Mouse (Mus musculus): ENCODE data around the gene Mrm1.
A peak's percentile ranks its signal among the peaks of the same experiment; 100 is the strongest.

The Mrm1 gene

GRCm38 (mm10) chr11:84813724-84814510, 5.4 kb downstream of the Mrm1 start:
- DNase-seq, result peak; percentile 64

DNA sequence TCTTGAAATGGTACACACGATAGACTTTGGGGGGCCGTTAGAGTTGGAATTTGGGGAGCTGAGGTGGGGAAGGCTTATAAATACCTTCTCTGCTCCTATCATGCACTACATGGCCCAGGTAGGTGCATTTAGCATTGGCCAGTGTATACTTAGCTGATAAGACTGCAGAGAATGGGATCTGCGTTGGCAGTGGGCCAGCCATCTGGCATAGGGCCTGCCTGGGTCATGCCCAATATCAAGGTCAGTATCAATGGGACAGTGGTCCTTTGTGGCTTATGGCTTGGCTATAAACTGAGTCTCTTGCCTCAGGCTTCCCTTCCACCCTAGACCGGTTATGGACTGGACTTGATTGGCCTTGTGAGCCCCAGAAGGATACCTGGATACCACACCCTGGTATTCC, 14.9 kb downstream of the Mrm1 start:
- no peak for DNase-seq

DNA sequence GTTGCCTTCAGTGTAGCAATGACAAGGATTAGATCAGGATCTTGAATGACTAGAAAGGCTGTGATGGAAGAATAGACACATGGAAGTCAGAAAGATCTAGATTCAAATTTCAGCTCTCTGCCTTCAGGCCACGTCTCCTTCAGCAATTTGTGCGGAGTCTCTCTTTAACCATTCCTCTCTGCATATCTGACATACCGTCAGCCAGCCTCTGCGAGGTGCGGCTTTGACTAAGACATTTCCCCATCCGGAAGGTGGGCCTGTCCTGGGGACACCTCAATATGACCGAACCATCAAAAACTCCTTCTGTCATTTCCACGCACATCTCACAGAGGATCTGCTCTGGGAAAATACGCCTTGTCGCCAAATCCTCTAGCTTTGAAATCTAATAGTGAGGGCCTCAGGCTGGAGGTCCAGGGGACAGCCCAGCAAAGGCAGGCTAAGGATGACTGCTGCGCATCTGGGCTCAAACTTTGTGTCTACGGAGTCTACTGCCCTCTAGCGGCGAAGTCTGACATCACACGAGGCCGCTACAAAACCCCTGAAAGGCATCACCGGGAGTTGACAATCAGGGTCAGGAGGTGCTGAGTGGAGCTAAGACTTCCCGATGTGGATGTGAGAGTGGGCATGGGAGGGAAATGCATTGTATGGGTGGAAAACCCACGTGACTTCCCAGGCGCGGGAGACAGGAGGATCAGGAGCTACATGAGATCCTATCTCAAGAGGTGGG, 21.5 kb downstream of the Mrm1 start:
- DNase-seq, result peak; percentile 52

DNA sequence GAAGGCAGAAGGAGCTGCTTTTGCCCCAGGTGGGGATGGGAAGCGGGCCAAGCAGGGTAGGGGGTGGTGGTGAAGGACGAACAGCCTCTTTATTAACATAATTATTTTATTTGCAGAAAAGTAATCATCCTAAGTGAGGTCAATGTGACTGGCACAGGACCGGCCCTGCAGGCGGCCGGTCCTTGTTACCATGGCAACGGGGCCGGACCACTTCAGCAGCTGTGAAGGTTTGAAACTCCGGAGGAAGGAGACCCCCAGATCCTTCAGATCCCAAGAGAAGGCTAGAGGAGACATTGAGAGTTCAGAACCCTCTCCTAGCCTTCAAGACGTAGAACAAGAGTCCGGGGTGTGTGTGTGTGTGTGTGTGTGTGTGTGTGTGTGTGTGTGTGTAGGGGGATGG, 22.3 kb downstream of the Mrm1 start:
- DNase-seq, result no peak

DNA sequence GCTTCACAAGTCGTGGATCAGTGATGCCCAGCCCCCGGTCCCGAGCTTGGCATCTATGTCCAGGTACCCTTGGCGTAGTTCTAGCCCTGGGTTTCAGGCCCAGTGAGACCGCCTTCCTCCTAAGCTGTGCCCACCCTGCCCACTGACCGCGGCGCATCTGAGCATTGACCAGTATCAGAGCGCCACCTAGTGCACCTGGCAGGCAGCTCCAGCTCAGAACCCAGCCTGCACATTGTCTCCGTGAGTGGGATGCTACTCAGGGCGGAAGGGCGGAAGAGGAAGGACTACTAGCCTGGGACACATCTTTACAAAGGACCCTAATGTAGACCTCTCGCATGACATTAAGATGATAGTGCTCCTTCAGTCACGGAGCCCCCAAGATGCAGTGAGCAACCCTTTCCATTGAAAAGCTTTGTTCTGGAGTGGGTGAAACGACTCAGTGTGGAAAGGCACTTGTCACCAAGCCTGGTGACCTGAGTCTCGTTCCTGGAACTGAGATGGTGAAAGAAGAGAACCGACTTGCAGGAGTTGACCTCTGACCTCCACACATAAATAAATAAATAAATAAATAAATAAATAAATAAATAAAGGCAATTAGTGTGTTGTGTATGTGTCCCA, 24.7 kb downstream of the Mrm1 start:
- peak; percentile 71 for DNase-seq

GRCm38 (mm10) chr11:84793545-84793944, 25.8 kb downstream of the Mrm1 start:
- no peak for DNase-seq

GRCm38 (mm10) chr11:84790383-84790782, 28.9 kb downstream of the Mrm1 start:
- DNase-seq, result no peak

DNA sequence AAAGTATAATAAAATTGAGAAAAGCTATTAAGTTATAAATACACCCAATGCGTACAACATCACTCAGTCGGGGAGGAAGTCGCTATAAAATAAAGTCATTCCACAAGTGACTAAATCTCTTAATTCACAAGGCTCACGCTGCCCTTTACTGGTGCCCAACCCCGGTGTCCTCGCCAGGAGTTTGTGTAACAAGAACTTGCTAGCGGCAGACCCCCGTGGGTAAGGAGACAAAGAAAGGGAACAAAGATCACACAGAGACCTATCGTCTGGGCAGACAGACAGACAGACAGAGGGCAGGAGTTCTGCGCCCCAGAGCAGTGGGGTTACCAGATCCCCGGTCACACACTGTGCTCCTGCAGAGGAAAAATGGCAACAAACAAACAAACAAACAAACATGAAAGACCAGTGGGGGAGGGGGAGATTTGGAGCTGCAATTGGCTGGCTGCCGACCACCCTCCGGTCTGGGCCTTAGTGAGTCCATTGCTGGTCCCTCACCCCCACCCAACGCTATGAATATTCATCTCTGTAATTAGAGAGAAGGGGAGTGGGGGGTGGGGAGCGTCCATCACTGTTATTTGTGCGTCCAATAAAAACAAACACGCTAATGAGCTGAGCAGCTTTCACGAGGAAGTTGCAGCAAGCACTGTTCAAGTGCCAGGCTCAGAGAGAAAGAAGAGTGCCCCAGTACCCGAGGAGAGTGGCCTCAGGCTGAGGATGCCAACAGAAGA, 39.0 kb downstream of the Mrm1 start:
- no peak for DNase-seq

DNA sequence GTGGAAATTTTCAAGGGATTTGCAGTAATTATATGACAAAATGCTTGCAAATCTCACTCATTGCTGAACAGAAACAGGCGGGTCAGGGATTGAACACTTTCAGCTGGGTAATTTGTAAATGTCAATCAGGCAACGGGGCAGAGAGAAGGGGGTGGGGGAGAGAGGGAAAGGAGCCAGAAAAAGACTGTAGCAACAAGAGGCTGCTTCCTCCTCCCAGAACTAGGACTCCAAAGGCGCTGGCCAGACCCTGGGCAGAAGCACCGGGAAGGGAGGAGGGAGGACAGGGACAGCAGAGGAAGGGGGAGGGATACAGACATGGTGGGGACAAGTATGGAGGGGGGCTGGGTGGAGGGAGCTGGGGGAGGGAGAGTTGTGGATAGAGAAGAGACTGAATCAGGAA, 43.8 kb downstream of the Mrm1 start:
- DNase-seq, result no peak

DNA sequence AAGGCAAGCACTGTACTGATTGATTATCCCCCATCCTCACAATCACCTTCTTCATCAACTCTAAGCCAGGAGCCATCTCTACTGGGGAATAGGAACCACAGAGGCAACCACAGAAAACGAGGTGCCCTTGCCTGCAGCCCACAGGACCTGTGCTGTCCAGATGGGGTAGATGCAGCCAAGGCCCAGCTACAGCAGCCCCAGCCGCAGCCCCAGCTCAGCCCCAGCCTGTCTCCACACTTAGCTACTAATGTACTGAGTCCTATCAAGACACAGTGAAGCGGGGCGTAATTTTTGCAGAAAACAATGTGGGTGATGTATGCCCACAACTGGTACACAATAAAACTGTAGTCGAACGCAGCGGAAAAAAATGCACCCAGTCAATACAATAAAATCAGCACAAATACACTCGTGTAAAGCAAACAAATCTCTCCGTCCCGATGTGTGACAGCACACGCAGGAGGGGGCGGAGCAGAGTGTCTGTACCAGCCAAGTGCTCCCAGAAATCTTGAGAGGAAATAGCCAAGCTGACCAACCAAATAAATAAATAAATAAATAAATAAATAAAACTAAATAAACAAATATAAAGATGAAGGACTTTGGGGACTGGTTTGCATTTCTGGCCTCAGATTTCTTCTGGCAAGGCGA, 44.3 kb downstream of the Mrm1 start:
- DNase-seq, result no peak

DNA sequence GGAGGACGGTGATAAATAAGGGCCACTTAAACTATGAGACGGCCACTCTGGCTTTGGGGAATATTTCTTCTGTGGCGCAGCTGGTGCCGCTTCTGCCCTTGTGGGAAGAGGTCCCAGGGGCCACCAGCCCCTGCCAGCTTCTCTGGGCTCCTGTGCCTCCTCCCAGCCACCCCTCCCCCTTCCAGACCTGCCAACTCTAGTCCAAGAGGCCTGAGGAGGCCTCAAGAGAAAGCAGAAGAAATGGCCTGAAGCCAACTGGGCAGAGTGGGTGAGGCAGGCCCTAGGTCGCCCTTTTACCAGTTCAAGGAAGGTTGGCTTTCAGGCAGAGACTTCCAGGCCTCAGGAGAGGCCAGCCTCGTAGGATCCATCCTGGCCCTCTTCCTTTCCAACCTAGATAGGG, 51.4 kb downstream of the Mrm1 start:
- no peak for DNase-seq

DNA sequence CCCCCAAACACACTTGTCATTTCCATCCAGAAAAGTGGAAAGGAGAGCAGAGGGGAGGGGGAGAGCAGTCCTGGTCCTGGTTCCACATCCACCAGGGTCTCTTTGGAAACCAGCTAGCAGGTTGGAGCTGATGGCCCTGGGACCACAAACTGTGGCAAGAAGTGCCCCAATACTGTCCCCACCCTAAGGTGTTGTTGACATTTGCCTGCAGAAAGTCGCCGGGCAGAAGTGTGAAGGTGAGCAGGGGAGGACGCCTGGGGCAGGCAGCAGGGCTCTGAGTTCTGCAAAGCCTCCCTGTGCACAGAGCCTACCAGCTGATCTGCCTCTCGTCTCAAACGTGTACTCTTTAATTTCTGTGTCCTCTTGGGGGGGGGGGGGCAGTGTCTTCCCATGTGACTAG, 54.2 kb downstream of the Mrm1 start:
- DNase-seq, result no peak

DNA sequence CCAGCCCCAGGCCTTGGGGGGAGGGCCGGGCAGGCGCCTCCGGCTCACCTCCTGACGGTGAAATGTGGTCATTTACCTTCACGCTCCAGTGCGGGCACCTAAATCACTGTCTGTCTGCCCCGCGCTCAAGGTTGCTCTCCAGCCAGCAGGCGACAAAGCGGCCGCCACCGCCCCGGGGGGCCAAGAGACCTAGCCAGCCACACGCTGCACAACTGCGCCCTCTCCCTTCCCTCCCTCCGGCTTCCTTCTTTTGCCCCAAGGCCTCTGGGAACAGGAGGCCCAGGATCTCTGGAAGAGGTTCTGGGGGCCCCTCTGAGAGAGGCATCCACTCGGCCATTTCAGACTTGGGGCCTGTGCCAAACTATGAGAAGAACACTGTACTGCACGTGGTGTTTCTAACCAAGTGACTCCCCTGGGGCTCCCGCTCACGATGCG, 54.8 kb downstream of the Mrm1 start:
- DNase-seq, result no peak

DNA sequence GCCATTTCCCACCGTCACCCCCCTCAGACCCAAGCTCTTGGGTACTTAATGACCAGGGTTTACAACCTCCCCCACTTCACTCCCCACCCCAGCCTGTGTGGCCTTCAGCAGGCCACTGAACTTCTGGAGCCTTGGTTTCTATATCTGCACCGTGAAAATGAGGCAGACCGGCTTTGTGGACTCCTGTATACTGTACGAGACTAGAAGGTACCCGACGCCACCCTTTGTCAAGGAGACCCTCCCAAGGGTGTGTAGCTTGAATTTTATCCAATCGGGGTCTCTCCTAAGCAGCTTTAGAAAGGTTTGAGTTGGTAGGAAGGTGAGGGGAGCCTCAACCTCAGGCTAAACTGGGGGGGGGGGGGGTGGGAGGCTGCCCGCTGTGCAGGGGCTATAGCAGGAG, 55.2 kb downstream of the Mrm1 start:
- DNase-seq, result no peak
